Mouse (Mus musculus) inflammation-experienced regulatory T-cells, adult 6 months (primary cell): ENCODE measurements around the gene Pigx. TPM values are rescaled to one million over a fixed set of nuclear protein-coding genes. Genes with fewer than 3 reads are reported as not detected.

ENCODE experiments used
- ATAC-seq: one replicate; pipeline ENCODE4 v1.8.0; 2017
- polyA plus RNA-seq, 3 experiments: library from polyadenylated mRNA; unstranded; fragments of 100-300 nt; shearing (Covaris generic); gene quantifications; one replicate each; pipeline ENCODE4 v1.2.1; 2017

Pigx gene
- polyA plus RNA-seq, 3 experiments from 2014 or later, result 117 to 133 (median 130) TPM

DNA sequence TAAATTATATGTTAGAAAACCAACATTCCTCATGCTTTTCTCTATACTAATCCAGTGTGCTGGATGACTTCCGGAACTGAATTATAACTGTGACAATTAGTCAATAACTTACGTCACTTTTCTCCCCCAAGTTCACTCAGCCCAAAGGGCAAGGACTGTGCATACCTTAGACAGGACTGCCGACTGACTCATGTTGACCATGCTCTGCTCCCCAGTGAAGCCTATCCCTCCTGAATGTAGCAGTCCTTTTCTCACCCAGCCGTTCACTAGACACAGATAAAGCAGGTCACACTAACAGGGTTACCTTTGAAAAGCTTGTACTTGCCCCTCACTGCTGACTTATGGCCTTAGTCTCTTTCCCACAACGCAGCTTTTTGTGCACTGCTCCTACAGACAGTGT is 40.7 kb downstream of the Pigx start:
- no peak for ATAC-seq

DNA sequence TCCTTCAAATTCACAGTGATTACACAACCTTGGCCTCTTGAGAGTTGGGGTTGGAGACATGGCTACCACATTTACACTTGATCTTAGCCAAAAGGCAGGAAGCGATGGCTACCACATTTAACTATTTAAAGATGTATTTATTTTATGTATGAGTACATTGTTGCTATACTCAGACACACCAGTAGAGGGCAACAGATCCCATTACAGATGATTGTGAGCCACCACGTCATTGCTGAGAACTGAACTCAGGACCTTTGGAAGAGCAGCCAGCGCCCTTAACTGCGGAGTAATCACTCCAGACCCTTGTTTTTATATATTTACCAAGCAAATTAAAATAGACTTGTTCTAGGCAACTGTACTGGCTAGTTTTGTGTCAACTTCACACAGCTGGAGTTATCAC is 57.2 kb downstream of the Pigx start:
- no peak for ATAC-seq

Other genes with a start within 250 kb of the Pigx start
- gene Meltf, start 220.9 kb downstream of the Pigx start, polyA plus RNA-seq, result not detected
- gene Pigz, start 165.9 kb downstream of the Pigx start, polyA plus RNA-seq, result under 1 TPM in 1 of 3 experiments, not detected in 2; 0.36 TPM
- 10 to 100 TPM in 1 of 3 experiments, 1 to 10 TPM in 1, under 1 TPM in 1; 0.54 to 12.2 (median 3.0) TPM for gene 0610012G03Rik, start 151.2 kb downstream of the Pigx start, polyA plus RNA-seq
- gene Ncbp2, start 151.2 kb downstream of the Pigx start, polyA plus RNA-seq, result 10 to 100 TPM; 27.3 to 45.9 (median 35.4) TPM
- 10 to 100 TPM; 11.1 to 12.7 (median 12.3) TPM for gene Senp5, start 96.5 kb downstream of the Pigx start, polyA plus RNA-seq
- gene Pak2, start 20.4 kb downstream of the Pigx start, polyA plus RNA-seq, result 10 to 100 TPM; 60.2 to 67.4 (median 63.4) TPM
- 10 to 100 TPM; 32.4 to 45.8 (median 43.7) TPM for gene Cep19, start 60 bp upstream of the Pigx start, polyA plus RNA-seq
- 10 to 100 TPM; 42.7 to 71.0 (median 53.2) TPM for gene Nrros, start 65.9 kb upstream of the Pigx start, polyA plus RNA-seq
- under 1 TPM in 2 of 3 experiments, not detected in 1; 0.38 to 0.63 TPM for gene Bex6, start 80.1 kb upstream of the Pigx start, polyA plus RNA-seq
- gene Fbxo45, start 147.4 kb upstream of the Pigx start, polyA plus RNA-seq, result 1 to 10 TPM; 5.1 to 5.7 (median 5.5) TPM
- gene Wdr53, start 147.5 kb upstream of the Pigx start, polyA plus RNA-seq, result 10 to 100 TPM; 16.3 to 19.8 (median 16.7) TPM
- not detected for gene Smco1, start 171.7 kb upstream of the Pigx start, polyA plus RNA-seq
- gene Rnf168, start 177.7 kb upstream of the Pigx start, polyA plus RNA-seq, result 10 to 100 TPM in 2 of 3 experiments, 1 to 10 TPM in 1; 7.9 to 11.2 (median 10.6) TPM
- gene Ubxn7, start 232.5 kb upstream of the Pigx start, polyA plus RNA-seq, result 10 to 100 TPM; 10.3 to 21.6 (median 16.3) TPM